Mouse (Mus musculus) thymus, adult 2 months (tissue): ENCODE data around the gene Slpi. TPM values are rescaled to one million over a fixed set of nuclear protein-coding genes. Genes with fewer than 3 reads are reported as not detected.
A peak's percentile ranks its signal among the peaks of the same experiment; 100 is the strongest.
"Not testable (repeated sequence)": the region's sequence is repeated elsewhere in the genome, so short reads cannot be mapped to it uniquely, and the experiment has no call there.

Experiments used
- DNase-seq: peaks from one replicate; pipeline ENCODE4 v3.0.0; 2021
- H3K27ac ChIP-seq: fragments of 200-500 bp; 2 replicates; pipeline ENCODE4 v1.5.1; 2012; ENCODE audit warnings: low read length, control low read depth; ENCODE audit not compliant: control insufficient read depth, insufficient read depth
- H3K27me3 ChIP-seq: fragments of 200-500 bp; 2 replicates; pipeline ENCODE4 v1.6.1; 2012; ENCODE audit warnings: mild to moderate bottlenecking, low read length, moderate library complexity, mixed read lengths; ENCODE audit not compliant: control insufficient read depth, insufficient read depth
- H3K36me3 ChIP-seq: fragments of 200-500 bp; 2 replicates; pipeline ENCODE4 v1.6.1; 2012; ENCODE audit warnings: mild to moderate bottlenecking, low read length, moderate library complexity; ENCODE audit not compliant: control insufficient read depth, insufficient read depth
- H3K4me1 ChIP-seq: fragments of 200-500 bp; replicated peaks from 2 replicates; pipeline ENCODE4 v1.6.1; 2012; ENCODE audit warnings: low read length; ENCODE audit not compliant: control insufficient read depth, insufficient read depth
- H3K4me3 ChIP-seq: fragments of 200-500 bp; 2 replicates; pipeline ENCODE4 v1.5.1; 2012; ENCODE audit warnings: mild to moderate bottlenecking, low read length, control low read depth, moderate library complexity; ENCODE audit not compliant: control insufficient read depth, insufficient read depth
- CTCF ChIP-seq: fragments of 200-500 bp; IDR thresholded peaks from 2 replicates; pipeline ENCODE4 v1.5.1; 2012; ENCODE audit warnings: mild to moderate bottlenecking, control low read depth, low read length, moderate library complexity, borderline replicate concordance; ENCODE audit not compliant: control insufficient read depth, poor library complexity, insufficient read depth; ENCODE audit errors: extremely low read depth
- POLR2A ChIP-seq: fragments of 200-500 bp; IDR thresholded peaks from 2 replicates; pipeline ENCODE4 v1.6.1; 2012; ENCODE audit warnings: mild to moderate bottlenecking, low read length, control low read depth, moderate library complexity; ENCODE audit not compliant: control insufficient read depth, poor library complexity, insufficient read depth; ENCODE audit errors: extremely low read depth
- WGBS: fragments of 180-500 bp; shearing (Covaris S2); methylation state at CpG from one replicate; pipeline ENCODE4 v1.1.7; 2018; 5-methylcytosine and 5-hydroxymethylcytosine counted together
- polyA plus RNA-seq: library from polyadenylated mRNA; depleted of rRNA; stranded (reverse); fragments of >200 nt; gene quantifications from 2 replicates; pipeline ENCODE4 v1.2.3, GENCODE M21; 2012

The Slpi gene
- polyA plus RNA-seq, 1 experiment: 7.5 TPM

- Histone ChIP-seq H3K27me3 (no peaks in the 10 kb centered on the region), H3K4me1 (no peaks in the 10 kb centered on the region), H3K27ac (no peak overlapping the region), H3K36me3 (no peaks in the 10 kb centered on the region), H3K4me3 (no peak overlapping the region)
- 75% methylated on average over 11 of the region's 11 CpGs for WGBS
- DNase-seq: no peak
- no peak for TF ChIP-seq CTCF
These were observed 35.5 kb downstream of the Slpi start for GRCm38 (mm10) chr2:164353356-164353755.

- no peak overlapping the region for H3K4me3 ChIP-seq
These were observed 36.2 kb downstream of the Slpi start for GRCm38 (mm10) chr2:164352697-164353096.

GRCm38 (mm10) chr2:164348980-164349379 is 39.9 kb downstream of the Slpi start:
- no peaks in the 10 kb centered on the region for H3K27me3 ChIP-seq
- no peaks in the 10 kb centered on the region for H3K36me3 ChIP-seq
- no peak overlapping the region for H3K27ac ChIP-seq
- no peaks in the 10 kb centered on the region for H3K4me1 ChIP-seq
- no peak for TF ChIP-seq CTCF
- TF ChIP-seq POLR2A: no peak
- DNase-seq: peak; percentile 40
- 95% methylated on average over 3 of the region's 3 CpGs for WGBS
- H3K4me3 ChIP-seq: no peak overlapping the region

More at GRCm38 (mm10) chr2:164352697-164353096, 36.2 kb downstream of the Slpi start:
- Histone ChIP-seq H3K27ac (no peak overlapping the region), H3K4me1 (no peaks in the 10 kb centered on the region), H3K27me3 (no peaks in the 10 kb centered on the region), H3K36me3 (no peaks in the 10 kb centered on the region)
- TF ChIP-seq CTCF: no peak
- TF ChIP-seq POLR2A: no peak
- DNase-seq: no peak
- 94% methylated on average over 3 of the region's 3 CpGs for WGBS

GRCm38 (mm10) chr2:164347697-164348096 is 41.2 kb downstream of the Slpi start:
- not testable (repeated sequence) for H3K27ac ChIP-seq, H3K4me3 ChIP-seq, H3K4me1 ChIP-seq, H3K36me3 ChIP-seq, DNase-seq, H3K27me3 ChIP-seq

- DNase-seq, H3K27ac ChIP-seq, H3K4me1 ChIP-seq, H3K36me3 ChIP-seq, H3K4me3 ChIP-seq, H3K27me3 ChIP-seq: not testable (repeated sequence)
- 100% methylated on average over 1 of the region's 1 CpGs for WGBS
These were observed 45.2 kb downstream of the Slpi start for GRCm38 (mm10) chr2:164343732-164344131.

GRCm38 (mm10) chr2:164332440-164332839 is 56.5 kb downstream of the Slpi start, which contains the start of gene Svs5:
Gene Svs5 (plus strand): TSS chr2:164332740.
- H3K27ac ChIP-seq, H3K4me1 ChIP-seq, DNase-seq, H3K27me3 ChIP-seq, H3K36me3 ChIP-seq, H3K4me3 ChIP-seq: not testable (repeated sequence)
- 57% methylated on average over 3 of the region's 3 CpGs for WGBS

GRCm38 (mm10) chr2:164320983-164321382 is 67.9 kb downstream of the Slpi start:
- no peaks in the 10 kb centered on the region for H3K36me3 ChIP-seq
- TF ChIP-seq CTCF (no peak), POLR2A (no peak)
- H3K27ac ChIP-seq: no peak overlapping the region
- H3K4me1 ChIP-seq: no peaks in the 10 kb centered on the region
- no peak for DNase-seq
- no peaks in the 10 kb centered on the region for H3K27me3 ChIP-seq
- 93% methylated on average over 6 of the region's 6 CpGs for WGBS
- no peak overlapping the region for H3K4me3 ChIP-seq

GRCm38 (mm10) chr2:164316451-164316850 is 72.4 kb downstream of the Slpi start, which contains the start of gene Svs6:
Gene Svs6 (plus strand): TSS chr2:164316751.
- WGBS: 89% methylated on average over 1 of the region's 1 CpGs
- H3K27me3 ChIP-seq, H3K4me1 ChIP-seq, DNase-seq, H3K4me3 ChIP-seq, H3K27ac ChIP-seq, H3K36me3 ChIP-seq: not testable (repeated sequence)

GRCm38 (mm10) chr2:164315460-164315859 is 73.4 kb downstream of the Slpi start:
- not testable (repeated sequence) for DNase-seq, H3K36me3 ChIP-seq, H3K4me3 ChIP-seq, H3K27ac ChIP-seq, H3K27me3 ChIP-seq, H3K4me1 ChIP-seq
